Mouse (Mus musculus) liver, postnatal 0 days (tissue): Measurements from ENCODE around the gene Grm1. TPM values are rescaled to one million over a fixed set of nuclear protein-coding genes. Genes with fewer than 3 reads are reported as not detected.

ENCODE experiments used
- ATAC-seq: fragments of 200-750 bp; cut with Nextera tagmentation; 2 replicates; pipeline ENCODE4 v1.8.0; 2017; ENCODE audit warnings: mild to moderate bottlenecking, moderate library complexity
- DNase-seq: peaks from one replicate; pipeline ENCODE4 v3.0.0-alpha.2; 2016
- H3K27ac ChIP-seq: fragments of 300-500 bp; sonication (generic); 2 replicates; pipeline ENCODE4 v1.5.1; 2014; ENCODE audit warnings: antibody characterized with exemption, moderate library complexity, mild to moderate bottlenecking, low read depth
- H3K27me3 ChIP-seq: fragments of 300-500 bp; sonication (generic); 2 replicates; pipeline ENCODE4 v1.6.1; 2014; ENCODE audit warnings: low read length, control low read depth, mixed read lengths; ENCODE audit not compliant: insufficient read depth
- H3K36me3 ChIP-seq: fragments of 300-500 bp; sonication (generic); replicated peaks from 2 replicates; pipeline ENCODE4 v1.6.1; 2014; ENCODE audit warnings: mild to moderate bottlenecking, control low read depth, low read length, moderate library complexity, mixed read lengths; ENCODE audit not compliant: insufficient read depth
- H3K4me1 ChIP-seq: fragments of 300-500 bp; sonication (generic); 2 replicates; pipeline ENCODE4 v1.6.1; 2014; ENCODE audit warnings: antibody characterized with exemption, mild to moderate bottlenecking, control low read depth; ENCODE audit not compliant: insufficient read depth
- H3K4me2 ChIP-seq: fragments of 300-500 bp; sonication (generic); 2 replicates; pipeline ENCODE4 v1.6.1; 2014; ENCODE audit warnings: low read depth, mild to moderate bottlenecking, low read length, moderate library complexity, mixed read lengths
- H3K4me3 ChIP-seq: fragments of 300-500 bp; sonication (generic); 2 replicates; pipeline ENCODE4 v1.5.1; 2014; ENCODE audit warnings: low read depth, low read length
- H3K9ac ChIP-seq: fragments of 300-500 bp; sonication (generic); replicated peaks from 2 replicates; pipeline ENCODE4 v1.6.1; 2014; ENCODE audit warnings: mild to moderate bottlenecking, moderate library complexity
- H3K9me3 ChIP-seq: fragments of 300-500 bp; sonication (generic); 2 replicates; pipeline ENCODE4 v1.6.1; 2016; ENCODE audit warnings: mild to moderate bottlenecking, control low read depth, low read length, mixed read lengths
- CTCF ChIP-seq: sonication (generic); IDR thresholded peaks from 2 replicates; pipeline ENCODE4 v1.5.1; 2016; ENCODE audit warnings: antibody characterized with exemption, low read depth
- EP300 ChIP-seq: IDR thresholded peaks from 2 replicates; pipeline ENCODE4 v1.6.1; 2016; ENCODE audit warnings: antibody characterized with exemption, low read depth, mild to moderate bottlenecking
- WGBS: fragments of 180-500 bp; shearing (Covaris S2); extraction: QIAGEN DNeasy Blood & Tissue Kit; methylation state at CpG from one replicate; pipeline ENCODE4 v1.1.7; 2014; ENCODE audit not compliant: insufficient replicate concordance; 5-methylcytosine and 5-hydroxymethylcytosine counted together
- polyA plus RNA-seq: library from polyadenylated mRNA; unstranded; fragments of >200 nt; fragmentation: Nextera tagmentation; extraction: Ambion mirVana; gene quantifications from 2 replicates; pipeline ENCODE4 v1.2.1, GENCODE M21; 2015

Gene Grm1
- polyA plus RNA-seq, 1 experiment from 2014 or later, result not detected

- no peak overlapping the region for H3K4me3 ChIP-seq
- no peaks in the 10 kb centered on the region for H3K4me1 ChIP-seq
- no peaks in the 10 kb centered on the region for H3K9me3 ChIP-seq
- no peaks in the 10 kb centered on the region for H3K27me3 ChIP-seq
- 88% methylated on average over 2 of the region's 2 CpGs for WGBS
- no peak overlapping the region for H3K9ac ChIP-seq
- H3K36me3 ChIP-seq, result no peaks in the 10 kb centered on the region
- ATAC-seq (no peak), DNase-seq (no peak)
- no peak overlapping the region for H3K4me2 ChIP-seq
- no peak overlapping the region for H3K27ac ChIP-seq
- TF ChIP-seq CTCF (no peak), EP300 (no peak)
These were observed 134.6 kb downstream of the Grm1 start for GRCm38 (mm10) chr10:10947531-10947930.

- H3K9me3 ChIP-seq, result no peaks in the 10 kb centered on the region
- H3K4me3 ChIP-seq, result no peak overlapping the region
- no peaks in the 10 kb centered on the region for H3K4me1 ChIP-seq
- no peak overlapping the region for H3K9ac ChIP-seq
- no peak for DNase-seq
- no peaks in the 10 kb centered on the region for H3K36me3 ChIP-seq
- no peak for ATAC-seq
- H3K4me2 ChIP-seq, result no peak overlapping the region
- no peak for TF ChIP-seq EP300
- no peak for TF ChIP-seq CTCF
- no peak overlapping the region for H3K27ac ChIP-seq
- 55% methylated on average over 2 of the region's 2 CpGs for WGBS
- no peaks in the 10 kb centered on the region for H3K27me3 ChIP-seq
These were observed 138.2 kb downstream of the Grm1 start for GRCm38 (mm10) chr10:10944003-10944402.

- TF ChIP-seq CTCF (no peak), EP300 (no peak)
- Histone ChIP-seq H3K27me3 (no peaks in the 10 kb centered on the region), H3K9ac (no peak overlapping the region), H3K9me3 (no peaks in the 10 kb centered on the region), H3K27ac (no peak overlapping the region), H3K4me2 (no peak overlapping the region), H3K36me3 (no peaks in the 10 kb centered on the region), H3K4me3 (no peak overlapping the region), H3K4me1 (no peaks in the 10 kb centered on the region)
- no peak for ATAC-seq
- 75% methylated on average over 6 of the region's 6 CpGs for WGBS
- DNase-seq, result no peak
These were observed 139.9 kb downstream of the Grm1 start for GRCm38 (mm10) chr10:10942248-10942647.

- DNase-seq (no peak), ATAC-seq (no peak)
- H3K9ac ChIP-seq, result no peak overlapping the region
- no peaks in the 10 kb centered on the region for H3K4me1 ChIP-seq
- no peaks in the 10 kb centered on the region for H3K27me3 ChIP-seq
- no peak overlapping the region for H3K4me3 ChIP-seq
- H3K4me2 ChIP-seq, result no peak overlapping the region
- TF ChIP-seq CTCF (no peak), EP300 (no peak)
- H3K9me3 ChIP-seq, result no peaks in the 10 kb centered on the region
- H3K27ac ChIP-seq, result no peak overlapping the region
- WGBS, result 60% methylated on average over 3 of the region's 3 CpGs
- no peaks in the 10 kb centered on the region for H3K36me3 ChIP-seq
These were observed 146.3 kb downstream of the Grm1 start for GRCm38 (mm10) chr10:10935806-10936205.

- 66% methylated on average over 2 of the region's 2 CpGs for WGBS
These were observed 152.5 kb downstream of the Grm1 start for GRCm38 (mm10) chr10:10929672-10930071.

GRCm38 (mm10) chr10:10928798-10929366 lies 153.3 kb downstream of the Grm1 start:
- WGBS, result 76% methylated on average over 5 of the region's 5 CpGs
- Histone ChIP-seq H3K4me1 (no peaks in the 10 kb centered on the region), H3K4me2 (no peak overlapping the region), H3K27ac (no peak overlapping the region), H3K9me3 (no peaks in the 10 kb centered on the region), H3K36me3 (no peaks in the 10 kb centered on the region), H3K27me3 (no peaks in the 10 kb centered on the region), H3K4me3 (no peak overlapping the region), H3K9ac (no peak overlapping the region)
- no peak for ATAC-seq
- TF ChIP-seq CTCF (no peak), EP300 (no peak)
- no peak for DNase-seq

More at GRCm38 (mm10) chr10:10929672-10930071, 152.5 kb downstream of the Grm1 start:
- Histone ChIP-seq H3K4me2 (no peak overlapping the region), H3K36me3 (no peaks in the 10 kb centered on the region), H3K4me1 (no peaks in the 10 kb centered on the region), H3K4me3 (no peak overlapping the region), H3K27me3 (no peaks in the 10 kb centered on the region), H3K9ac (no peak overlapping the region), H3K9me3 (no peaks in the 10 kb centered on the region), H3K27ac (no peak overlapping the region)
- DNase-seq (no peak), ATAC-seq (no peak)
- no peak for TF ChIP-seq CTCF

GRCm38 (mm10) chr10:10917857-10918399 lies 164.2 kb downstream of the Grm1 start:
- DNase-seq, result no peak
- Histone ChIP-seq H3K9me3 (no peaks in the 10 kb centered on the region), H3K36me3 (no peaks in the 10 kb centered on the region), H3K9ac (no peak overlapping the region), H3K4me1 (no peaks in the 10 kb centered on the region), H3K27me3 (no peaks in the 10 kb centered on the region), H3K4me2 (no peak overlapping the region), H3K27ac (no peak overlapping the region), H3K4me3 (no peak overlapping the region)
- WGBS, result 71% methylated on average over 7 of the region's 7 CpGs
- ATAC-seq, result no peak
- TF ChIP-seq CTCF (no peak), EP300 (no peak)
